Mouse (Mus musculus) midbrain, embryonic 11.5 days (tissue): ENCODE data around the gene Arl10. TPM values are rescaled to one million over a fixed set of nuclear protein-coding genes. Genes with fewer than 3 reads are reported as not detected.

Experiments
- ATAC-seq: fragments of 200-750 bp; cut with Nextera tagmentation; 2 replicates; pipeline ENCODE4 v1.8.0; 2017; ENCODE audit warnings: moderate TSS enrichment, moderate library complexity; ENCODE audit not compliant: low FRiP score
- DNase-seq: peaks from one replicate; pipeline ENCODE4 v3.0.0; 2015; ENCODE audit warnings: low spot score; ENCODE audit errors: missing footprints
- H3K27ac ChIP-seq: fragments of 300-500 bp; sonication (generic); 2 replicates; pipeline ENCODE4 v1.5.1; 2014; ENCODE audit warnings: low read depth, low read length
- H3K27me3 ChIP-seq: fragments of 300-500 bp; sonication (generic); 2 replicates; pipeline ENCODE4 v1.6.1; 2014; ENCODE audit warnings: mild to moderate bottlenecking, low read length, moderate library complexity, mixed read lengths; ENCODE audit not compliant: control insufficient read depth, insufficient read depth
- H3K36me3 ChIP-seq: fragments of 300-500 bp; sonication (generic); 2 replicates; pipeline ENCODE4 v1.6.1; 2014; ENCODE audit warnings: mild to moderate bottlenecking, low read length, moderate library complexity, mixed read lengths; ENCODE audit not compliant: control insufficient read depth, insufficient read depth
- H3K4me1 ChIP-seq: fragments of 300-500 bp; sonication (generic); 2 replicates; pipeline ENCODE4 v1.6.1; 2014; ENCODE audit warnings: low read length; ENCODE audit not compliant: control insufficient read depth, insufficient read depth
- H3K4me2 ChIP-seq: fragments of 300-500 bp; sonication (generic); 2 replicates; pipeline ENCODE4 v1.6.1; 2014; ENCODE audit warnings: mild to moderate bottlenecking, moderate library complexity
- H3K4me3 ChIP-seq: fragments of 300-500 bp; sonication (generic); 2 replicates; pipeline ENCODE4 v1.5.1; 2014; ENCODE audit warnings: low read depth, low read length
- H3K9ac ChIP-seq: fragments of 300-500 bp; sonication (generic); 2 replicates; pipeline ENCODE4 v1.6.1; 2014; ENCODE audit warnings: low read length
- H3K9me3 ChIP-seq: fragments of 300-500 bp; sonication (generic); 2 replicates; pipeline ENCODE4 v1.6.1; 2016; ENCODE audit warnings: low read length; ENCODE audit not compliant: control insufficient read depth
- WGBS: fragments of 180-500 bp; shearing (Covaris S2); extraction: QIAGEN DNeasy Blood & Tissue Kit; methylation state at CpG from one replicate; pipeline ENCODE4 v1.1.7; 2014; 5-methylcytosine and 5-hydroxymethylcytosine counted together
- microRNA-seq: library from miRNA; unstranded; fragments of <30 nt; microRNA quantifications from one replicate; pipeline ENCODE4, GENCODE M21; 2017
- polyA plus RNA-seq: library from polyadenylated mRNA; unstranded; fragments of >200 nt; fragmentation: Nextera tagmentation; extraction: Ambion mirVana; gene quantifications from 2 replicates; pipeline ENCODE4 v1.2.1, GENCODE M21; 2014

Arl10 gene
- polyA plus RNA-seq, 1 experiment from 2014 or later: 29.7 TPM

GRCm38 (mm10) chr13:54621155-54621932, 46.5 kb downstream of the Arl10 start, which contains the start of gene Faf2:
Gene Faf2, plus strand, starts transcription at chr13:54621784.
- ATAC-seq (peak; percentile 98), DNase-seq (peak; percentile 100)
- 13% methylated on average over 44 of the region's 44 CpGs for WGBS
- peak within 1 kb of the TSS; percentile 95 for H3K9ac ChIP-seq
- peaks cover 7% of the 10 kb centered on the region for H3K4me1 ChIP-seq
- H3K9me3 ChIP-seq: no peaks in the 10 kb centered on the region
- H3K27me3 ChIP-seq: no peaks in the 10 kb centered on the region
- no peaks in the 10 kb centered on the region for H3K36me3 ChIP-seq
- H3K27ac ChIP-seq: peak within 1 kb of the TSS; percentile 36; the same call in 1 of the 2 replicates
- peak within 1 kb of the TSS; percentile 95 for H3K4me3 ChIP-seq
- H3K4me2 ChIP-seq: peak within 1 kb of the TSS; percentile 89

DNA sequence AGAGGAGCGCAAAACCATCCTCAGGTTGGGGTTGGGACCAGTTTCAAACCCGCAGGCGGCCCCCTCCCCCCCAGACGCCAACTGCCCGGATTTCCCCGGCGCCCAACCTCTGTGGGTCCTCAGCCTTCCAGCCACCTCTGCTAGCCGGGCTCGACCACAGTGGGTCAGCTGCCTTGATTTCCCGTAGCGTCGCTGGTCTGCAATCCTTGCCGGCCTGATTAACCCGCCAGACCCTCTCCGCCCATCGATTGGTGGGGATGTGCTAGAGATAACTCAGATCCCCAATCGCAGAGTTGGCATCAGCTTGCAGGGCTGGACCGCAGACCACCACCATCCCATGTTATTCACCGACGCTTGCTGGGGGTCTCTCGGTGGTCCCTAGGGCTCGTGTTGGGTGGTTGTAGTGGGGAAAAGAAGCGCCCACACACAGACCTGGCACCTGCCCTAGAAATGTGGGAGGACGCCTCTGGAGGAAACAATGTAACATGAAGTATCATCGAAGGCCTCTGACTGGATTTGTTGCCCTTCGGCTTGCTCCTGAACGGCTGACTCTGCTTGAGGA, 47.2 kb downstream of the Arl10 start:
- Histone ChIP-seq H3K36me3 (no peaks in the 10 kb centered on the region), H3K27ac (peak overlapping the region; percentile 36; the same call in 1 of the 2 replicates), H3K9me3 (no peaks in the 10 kb centered on the region), H3K27me3 (no peaks in the 10 kb centered on the region), H3K4me1 (peaks cover 7% of the 10 kb centered on the region), H3K4me2 (peak overlapping the region; percentile 89), H3K4me3 (peak overlapping the region; percentile 95), H3K9ac (peak overlapping the region; percentile 95)
- no peak for DNase-seq
- peak; percentile 73 for ATAC-seq
- 3% methylated on average over 25 of the region's 27 CpGs for WGBS

GRCm38 (mm10) chr13:54629128-54629527, 54.3 kb downstream of the Arl10 start:
- H3K36me3 ChIP-seq: no peaks in the 10 kb centered on the region
- no peak overlapping the region for H3K4me2 ChIP-seq
- ATAC-seq (no peak), DNase-seq (no peak)
- H3K9ac ChIP-seq: no peak overlapping the region
- no peak overlapping the region for H3K27ac ChIP-seq
- no peaks in the 10 kb centered on the region for H3K27me3 ChIP-seq
- no peak overlapping the region for H3K4me3 ChIP-seq
- no peaks in the 10 kb centered on the region for H3K9me3 ChIP-seq
- no peaks in the 10 kb centered on the region for H3K4me1 ChIP-seq
- WGBS: 91% methylated on average over 4 of the region's 4 CpGs

Small RNA genes lying within 50 kb of the gene (microRNA-seq; reads per million reads assigned to microRNA genes)
- gene Gm24195: not detected

Other genes with a start within 250 kb of the Arl10 start
- gene Cplx2, start 203.7 kb upstream of the Arl10 start, polyA plus RNA-seq: 14.7 and 14.8 TPM in 2 replicates
- 161 and 163 TPM in 2 replicates for gene Thoc3, start 106.2 kb upstream of the Arl10 start, polyA plus RNA-seq
- gene Simc1, start 71.2 kb upstream of the Arl10 start, polyA plus RNA-seq: 14.1 and 17.8 TPM in 2 replicates
- 263 and 264 TPM in 2 replicates for gene 4833439L19Rik, start 9.6 kb upstream of the Arl10 start, polyA plus RNA-seq
- 65.1 and 67.0 TPM in 2 replicates for gene Nop16, start 15.1 kb downstream of the Arl10 start, polyA plus RNA-seq
- 164 and 168 TPM in 2 replicates for gene Higd2a, start 15.2 kb downstream of the Arl10 start, polyA plus RNA-seq
- 22.3 and 28.1 TPM in 2 replicates for gene Cltb, start 36.3 kb downstream of the Arl10 start, polyA plus RNA-seq
- 86.9 and 90.9 TPM in 2 replicates for gene Faf2, start 46.8 kb downstream of the Arl10 start, polyA plus RNA-seq
- gene Rnf44, start 118.9 kb downstream of the Arl10 start, polyA plus RNA-seq: 88.6 and 111 TPM in 2 replicates
- 0.06 TPM in 1 of 2 replicates, not detected in the other for gene Cdhr2, start 126.4 kb downstream of the Arl10 start, polyA plus RNA-seq
- gene Gprin1, start 174.9 kb downstream of the Arl10 start, polyA plus RNA-seq: 9.8 and 10.8 TPM in 2 replicates
- gene Sncb, start 191.6 kb downstream of the Arl10 start, polyA plus RNA-seq: 1.3 TPM in 2 replicates
- gene Eif4e1b, start 209.0 kb downstream of the Arl10 start, polyA plus RNA-seq: not detected in 2 replicates
- 13.3 and 15.9 TPM in 2 replicates for gene Tspan17, start 214.4 kb downstream of the Arl10 start, polyA plus RNA-seq